Mouse (Mus musculus) thymus, adult 2 months (tissue): Measurements from ENCODE around the gene Tekt2.

ENCODE experiments used
- CTCF ChIP-seq: fragments of 200-500 bp; IDR thresholded peaks from 2 replicates; pipeline ENCODE4 v1.5.1; 2012; ENCODE audit warnings: mild to moderate bottlenecking, control low read depth, low read length, moderate library complexity, borderline replicate concordance; ENCODE audit not compliant: control insufficient read depth, poor library complexity, insufficient read depth; ENCODE audit errors: extremely low read depth
- POLR2A ChIP-seq: fragments of 200-500 bp; IDR thresholded peaks from 2 replicates; pipeline ENCODE4 v1.6.1; 2012; ENCODE audit warnings: mild to moderate bottlenecking, low read length, control low read depth, moderate library complexity; ENCODE audit not compliant: control insufficient read depth, poor library complexity, insufficient read depth; ENCODE audit errors: extremely low read depth

- no peak for TF ChIP-seq POLR2A
- TF ChIP-seq CTCF = no peak
Observed at GRCm38 (mm10) chr4:126324861-126325260, 627 bp downstream of the Tekt2 start.
